In genomic region chr5:147636676-147637075, GRCm38 (mm10) we compare ENCODE assay signal across 35 mouse cellular contexts.
"Had no signal": no experiment of that assay in that cellular context is flagged by ENCODE, and none has a peak within 500 bp of the region (broad histone marks: within the 10 kb centered on the region; RNA-seq: fewer than 3 reads in every experiment).

No protein-coding gene starts in this region.

- H3K27ac ChIP-seq: heart, embryonic 10.5 days; heart, embryonic 13.5 days; heart, embryonic 15.5 days; hindbrain, embryonic 10.5 days; hindbrain, embryonic 12.5 days; hindbrain, embryonic 13.5 days; hindbrain, embryonic 14.5 days; hindbrain, embryonic 15.5 days; hindbrain, postnatal 0 days; intestine, embryonic 15.5 days; kidney, embryonic 15.5 days; kidney, postnatal 0 days had no signal

- H3K9me3 ChIP-seq: heart, embryonic 10.5 days; heart, embryonic 12.5 days; heart, embryonic 13.5 days; heart, embryonic 15.5 days; hindbrain, embryonic 10.5 days; hindbrain, embryonic 12.5 days; hindbrain, embryonic 13.5 days; hindbrain, embryonic 15.5 days; intestine, embryonic 15.5 days; kidney, embryonic 15.5 days had no signal

- H3K4me2 ChIP-seq: heart, embryonic 11.5 days; heart, embryonic 12.5 days; heart, embryonic 13.5 days; heart, embryonic 15.5 days; hindbrain, embryonic 12.5 days; hindbrain, embryonic 13.5 days; hindbrain, embryonic 14.5 days; hindbrain, embryonic 15.5 days; intestine, embryonic 15.5 days; kidney, embryonic 15.5 days had no signal

- DNase-seq: heart, postnatal 10 days; heart, postnatal 14 days; heart, postnatal 36 days; heart, postnatal 4 days; kidney, adult 11 months; kidney, adult 18-20 months; kidney, adult 2 months; kidney, adult 8-10 months; kidney, adult 9 months; kidney, postnatal 10 days; kidney, postnatal 14 days; kidney, postnatal 25 days; kidney, postnatal 36 days; kidney, postnatal 4 days; layer of hippocampus, adult 9-11 months; layer of hippocampus, postnatal 36 days had no signal

- H3K9ac ChIP-seq: heart, embryonic 12.5 days; heart, embryonic 13.5 days; heart, embryonic 15.5 days; hindbrain, embryonic 12.5 days; hindbrain, embryonic 13.5 days; hindbrain, embryonic 14.5 days; hindbrain, embryonic 15.5 days; intestine, embryonic 15.5 days; kidney, embryonic 15.5 days had no signal

- H3K27me3 ChIP-seq: heart, embryonic 12.5 days; heart, embryonic 13.5 days; heart, embryonic 15.5 days; hindbrain, embryonic 12.5 days; hindbrain, embryonic 13.5 days; hindbrain, embryonic 15.5 days; intestine, embryonic 15.5 days; kidney, embryonic 15.5 days had no signal

- ATAC-seq: hindbrain, embryonic 16.5 days; hindbrain, postnatal 0 days; inflammation-experienced regulatory T-cells, adult 6 months; intestine, embryonic 15.5 days; intestine, embryonic 16.5 days; intestine, postnatal 0 days had no signal

- H3K4me3 ChIP-seq: heart, embryonic 10.5 days; heart, embryonic 12.5 days; heart, embryonic 13.5 days; heart, embryonic 15.5 days; hindbrain, embryonic 10.5 days; hindbrain, embryonic 12.5 days; hindbrain, embryonic 13.5 days; hindbrain, embryonic 15.5 days; intestine, embryonic 15.5 days; kidney, embryonic 15.5 days; layer of hippocampus, adult 2 months had no signal

- H3K4me1 ChIP-seq: hindbrain, embryonic 15.5 days; intestine, embryonic 15.5 days had no signal

- H3K36me3 ChIP-seq: heart, embryonic 15.5 days; hindbrain, embryonic 10.5 days; hindbrain, embryonic 12.5 days; hindbrain, embryonic 13.5 days; hindbrain, embryonic 15.5 days; intestine, embryonic 15.5 days; kidney, embryonic 15.5 days had no signal
